Mouse (Mus musculus) C2C12 (cell line): ENCODE results near the gene Ank3. TPM values are rescaled to one million over a fixed set of nuclear protein-coding genes. Genes with fewer than 3 reads are reported as not detected.

Source experiments
- H3K27me3 ChIP-seq: one replicate; pipeline ENCODE4 v1.6.1; 2011; ENCODE audit not compliant: control insufficient read depth, insufficient read depth, insufficient read length
- H3K36me3 ChIP-seq: one replicate; pipeline ENCODE4 v1.6.1; 2011; ENCODE audit not compliant: control insufficient read depth, insufficient read depth
- H3K4me3 ChIP-seq: one replicate; pipeline ENCODE4 v1.5.1; 2011; ENCODE audit warnings: mild to moderate bottlenecking, control low read depth; ENCODE audit not compliant: poor library complexity, insufficient read depth, severe bottlenecking
- H3K79me2 ChIP-seq: one replicate; pipeline ENCODE4 v1.6.1; 2011; ENCODE audit not compliant: control insufficient read depth, insufficient read depth
- H3K79me3 ChIP-seq: one replicate; pipeline ENCODE4 v1.6.1; 2011; ENCODE audit warnings: low read depth, control low read depth
- H3ac ChIP-seq: one replicate; pipeline ENCODE3; 2011; ENCODE audit warnings: low read depth; ENCODE audit not compliant: control insufficient read depth, insufficient read length
- CEBPB ChIP-seq: IDR thresholded peaks from one replicate; pipeline ENCODE4 v1.6.1; 2011; ENCODE audit warnings: low read depth, mild to moderate bottlenecking, control low read depth, moderate library complexity
- CTCF ChIP-seq: IDR thresholded peaks from one replicate; pipeline ENCODE4 v1.5.1; 2011; ENCODE audit not compliant: control insufficient read depth, insufficient read depth, insufficient read length
- FOSL1 ChIP-seq: IDR thresholded peaks from one replicate; pipeline ENCODE4 v1.8.0; 2011; ENCODE audit warnings: mild to moderate bottlenecking, low read length; ENCODE audit not compliant: poor library complexity, insufficient read depth, severe bottlenecking
- MAX ChIP-seq: IDR thresholded peaks from one replicate; pipeline ENCODE4 v1.6.1; 2011; ENCODE audit warnings: mild to moderate bottlenecking, control low read depth
- MYOD1 ChIP-seq: IDR thresholded peaks from one replicate; pipeline ENCODE4 v1.6.1; 2011; ENCODE audit warnings: low read depth; ENCODE audit not compliant: control insufficient read depth, insufficient read length
- MYOG ChIP-seq: IDR thresholded peaks from one replicate; pipeline ENCODE4 v1.6.1; 2011; ENCODE audit not compliant: control insufficient read depth, insufficient read length; ENCODE audit errors: extremely low read depth
- USF1 ChIP-seq: IDR thresholded peaks from one replicate; pipeline ENCODE4 v1.6.1; 2011; ENCODE audit warnings: low read depth, mild to moderate bottlenecking, control low read depth, moderate library complexity
- polyA plus RNA-seq: library from polyadenylated mRNA; unstranded; fragments of >200 nt; fragmentation: generic; extraction: Trizol; gene quantifications from one replicate; pipeline ENCODE4 v1.2.1, GENCODE M21; 2012; ENCODE audit warnings: missing spikeins

Gene Ank3
- polyA plus RNA-seq, 1 experiment = 9.8 TPM

- Histone ChIP-seq H3K36me3 (no peaks in the 10 kb centered on the region), H3K27me3 (no peaks in the 10 kb centered on the region), H3K4me3 (no peak overlapping the region), H3ac (no peak overlapping the region), H3K79me2 (no peaks in the 10 kb centered on the region), H3K79me3 (no peaks in the 10 kb centered on the region)
- TF ChIP-seq USF1 (no peak), MYOG (no peak), MYOD1 (no peak), MAX (no peak), CEBPB (no peak), FOSL1 (no peak), CTCF (no peak)
Observed at GRCm38 (mm10) chr10:69490182-69490581, 91.6 kb downstream of the Ank3 start.

GRCm38 (mm10) chr10:69491975-69492374, 93.4 kb downstream of the Ank3 start:
- TF ChIP-seq CTCF (no peak), MAX (no peak), CEBPB (no peak), MYOD1 (no peak), FOSL1 (no peak), USF1 (no peak), MYOG (no peak)
- Histone ChIP-seq H3K27me3 (no peaks in the 10 kb centered on the region), H3K36me3 (no peaks in the 10 kb centered on the region), H3K4me3 (no peak overlapping the region), H3ac (no peak overlapping the region), H3K79me3 (no peaks in the 10 kb centered on the region), H3K79me2 (no peaks in the 10 kb centered on the region)

- Histone ChIP-seq H3K79me2 (no peaks in the 10 kb centered on the region), H3K79me3 (no peaks in the 10 kb centered on the region)
Observed at GRCm38 (mm10) chr10:69497382-69497781, 98.8 kb downstream of the Ank3 start.

GRCm38 (mm10) chr10:69500171-69500860, 101.7 kb downstream of the Ank3 start:
- Histone ChIP-seq H3K27me3 (no peaks in the 10 kb centered on the region), H3K4me3 (no peak overlapping the region), H3ac (no peak overlapping the region), H3K79me3 (no peaks in the 10 kb centered on the region), H3K36me3 (no peaks in the 10 kb centered on the region), H3K79me2 (no peaks in the 10 kb centered on the region)
- TF ChIP-seq CEBPB = no peak
- no peak for TF ChIP-seq FOSL1
- TF ChIP-seq MYOG = no peak
- TF ChIP-seq MYOD1 = no peak
- TF ChIP-seq CTCF = no peak
- no peak for TF ChIP-seq MAX

More at GRCm38 (mm10) chr10:69497382-69497781, 98.8 kb downstream of the Ank3 start:
- H3K27me3 ChIP-seq = no peaks in the 10 kb centered on the region
- H3K36me3 ChIP-seq = no peaks in the 10 kb centered on the region
- TF ChIP-seq CEBPB (no peak), MYOD1 (no peak), MYOG (no peak), MAX (no peak)
- H3ac ChIP-seq = no peak overlapping the region
- H3K4me3 ChIP-seq = no peak overlapping the region

- H3K27me3 ChIP-seq = no peaks in the 10 kb centered on the region
- no peak overlapping the region for H3K4me3 ChIP-seq
- no peaks in the 10 kb centered on the region for H3K79me3 ChIP-seq
- H3K36me3 ChIP-seq = no peaks in the 10 kb centered on the region
- TF ChIP-seq CEBPB = no peak
- TF ChIP-seq MYOD1 = no peak
- TF ChIP-seq USF1 = no peak
- peak; percentile 23 for TF ChIP-seq MAX
- TF ChIP-seq MYOG = no peak
- no peaks in the 10 kb centered on the region for H3K79me2 ChIP-seq
- no peak overlapping the region for H3ac ChIP-seq
Observed at GRCm38 (mm10) chr10:69503791-69504190, 105.2 kb downstream of the Ank3 start.

GRCm38 (mm10) chr10:69507719-69508118, 109.1 kb downstream of the Ank3 start:
- Histone ChIP-seq H3K79me3 (no peaks in the 10 kb centered on the region), H3K4me3 (no peak overlapping the region), H3ac (no peak overlapping the region), H3K27me3 (no peaks in the 10 kb centered on the region), H3K79me2 (no peaks in the 10 kb centered on the region), H3K36me3 (no peaks in the 10 kb centered on the region)
- TF ChIP-seq MYOD1 = peak; percentile 53
- peak; percentile 97 for TF ChIP-seq FOSL1
- TF ChIP-seq USF1 = no peak
- peak; percentile 55 for TF ChIP-seq MAX
- TF ChIP-seq CEBPB = peak; percentile 49
